Mouse (Mus musculus): Measurements from ENCODE around the gene Hscb. TPM values are rescaled to one million over a fixed set of nuclear protein-coding genes. Genes with fewer than 3 reads are reported as not detected.
A peak's percentile ranks its signal among the peaks of the same experiment; 100 is the strongest.

Hscb gene
- polyA plus RNA-seq, 1 experiment from 2014 or later: 28.7 TPM

DNA sequence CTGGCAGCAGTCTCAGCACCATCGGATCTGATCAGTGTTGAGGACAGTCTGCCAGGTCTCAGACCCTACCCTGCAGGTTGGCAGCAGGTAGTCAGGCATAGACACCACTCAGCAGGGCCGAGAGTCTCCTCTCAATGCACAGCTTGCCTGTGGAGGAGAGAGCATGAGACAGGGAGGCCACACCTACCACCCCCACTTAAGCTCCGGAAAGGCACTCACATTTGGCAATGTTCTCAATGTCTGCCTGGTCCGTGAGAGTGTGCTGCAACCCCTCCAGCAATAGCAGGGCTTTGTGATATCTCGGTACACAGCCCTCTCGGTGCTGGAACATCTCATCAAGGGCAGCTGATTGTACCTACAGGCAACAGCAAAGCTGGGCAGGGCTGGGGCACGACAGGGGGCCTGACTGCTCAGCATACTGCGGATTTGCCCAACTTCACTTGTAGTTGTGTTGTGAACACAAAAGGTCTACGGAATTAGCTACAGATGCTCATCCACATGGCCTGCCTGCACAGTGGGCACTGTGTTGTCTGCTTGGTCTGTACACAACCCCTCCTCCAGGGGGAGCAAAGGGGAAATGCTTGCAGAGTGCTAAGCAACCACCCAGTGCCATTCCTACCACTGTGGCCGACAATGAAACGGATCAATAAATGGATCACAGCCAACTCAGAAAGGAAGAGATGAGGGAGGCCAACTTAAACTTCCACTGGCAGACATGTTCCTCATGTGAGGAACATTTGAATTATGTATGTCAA is 53.3 kb downstream of the Hscb start:
- Histone ChIP-seq H3K4me2 (ENCODE audit: low read depth, low read length) (no peak overlapping the region), H3K4me3 (ENCODE audit: low read depth, low read length) (no peak overlapping the region), H3K9ac (replicated peaks; ENCODE audit: low read length) (no peak overlapping the region), H3K9me3 (replicated peaks; ENCODE audit: control insufficient read depth, low read length) (no peaks in the 10 kb centered on the region), H3K36me3 (replicated peaks; ENCODE audit: control insufficient read depth, insufficient read depth, low read depth, low read length) (peaks cover 15% of the 10 kb centered on the region), H3K27me3 (ENCODE audit: control insufficient read depth, insufficient read depth, low read length) (no peaks in the 10 kb centered on the region), H3K4me1 (ENCODE audit: control insufficient read depth, insufficient read depth, low read length) (no peaks in the 10 kb centered on the region), H3K27ac (replicated peaks; ENCODE audit: low read depth, low read length) (no peak overlapping the region)
- WGBS: 83% methylated on average over 11 of the region's 11 CpGs
- DNase-seq (ENCODE audit: low spot score) (no peak), ATAC-seq (replicated peaks; ENCODE audit: insufficient number of reproducible peaks, low FRiP score, low TSS enrichment, low read depth) (no peak)

DNA sequence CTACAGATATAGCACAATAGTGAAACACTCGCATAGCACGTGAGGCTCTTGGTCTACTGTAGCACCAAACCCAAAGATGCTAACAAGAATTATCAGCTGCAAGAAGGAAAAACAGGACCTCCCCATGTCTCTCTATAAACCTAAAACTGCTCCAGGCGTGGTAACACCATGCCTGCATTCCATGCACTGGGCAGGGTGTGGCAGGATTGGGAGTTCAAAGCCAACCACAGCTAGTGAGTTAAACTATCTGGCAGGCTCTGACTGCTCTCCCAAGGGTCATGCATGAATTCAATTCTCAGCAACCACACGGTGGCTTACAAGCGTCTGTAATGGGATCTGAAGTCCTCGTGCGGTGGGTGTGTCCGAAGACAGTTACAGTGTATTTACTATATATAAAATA is 56.4 kb downstream of the Hscb start:
- ATAC-seq (replicated peaks; ENCODE audit: insufficient number of reproducible peaks, low FRiP score, low TSS enrichment, low read depth) (no peak), DNase-seq (ENCODE audit: low spot score) (no peak)
- Histone ChIP-seq H3K4me3 (ENCODE audit: low read depth, low read length) (no peak overlapping the region), H3K9me3 (replicated peaks; ENCODE audit: control insufficient read depth, low read length) (no peaks in the 10 kb centered on the region), H3K27me3 (ENCODE audit: control insufficient read depth, insufficient read depth, low read length) (no peaks in the 10 kb centered on the region), H3K4me1 (ENCODE audit: control insufficient read depth, insufficient read depth, low read length) (no peaks in the 10 kb centered on the region), H3K36me3 (replicated peaks; ENCODE audit: control insufficient read depth, insufficient read depth, low read depth, low read length) (peaks cover 10% of the 10 kb centered on the region), H3K27ac (replicated peaks; ENCODE audit: low read depth, low read length) (no peak overlapping the region), H3K4me2 (ENCODE audit: low read depth, low read length) (no peak overlapping the region), H3K9ac (replicated peaks; ENCODE audit: low read length) (no peak overlapping the region)
- WGBS: 80% methylated on average over 8 of the region's 8 CpGs

DNA sequence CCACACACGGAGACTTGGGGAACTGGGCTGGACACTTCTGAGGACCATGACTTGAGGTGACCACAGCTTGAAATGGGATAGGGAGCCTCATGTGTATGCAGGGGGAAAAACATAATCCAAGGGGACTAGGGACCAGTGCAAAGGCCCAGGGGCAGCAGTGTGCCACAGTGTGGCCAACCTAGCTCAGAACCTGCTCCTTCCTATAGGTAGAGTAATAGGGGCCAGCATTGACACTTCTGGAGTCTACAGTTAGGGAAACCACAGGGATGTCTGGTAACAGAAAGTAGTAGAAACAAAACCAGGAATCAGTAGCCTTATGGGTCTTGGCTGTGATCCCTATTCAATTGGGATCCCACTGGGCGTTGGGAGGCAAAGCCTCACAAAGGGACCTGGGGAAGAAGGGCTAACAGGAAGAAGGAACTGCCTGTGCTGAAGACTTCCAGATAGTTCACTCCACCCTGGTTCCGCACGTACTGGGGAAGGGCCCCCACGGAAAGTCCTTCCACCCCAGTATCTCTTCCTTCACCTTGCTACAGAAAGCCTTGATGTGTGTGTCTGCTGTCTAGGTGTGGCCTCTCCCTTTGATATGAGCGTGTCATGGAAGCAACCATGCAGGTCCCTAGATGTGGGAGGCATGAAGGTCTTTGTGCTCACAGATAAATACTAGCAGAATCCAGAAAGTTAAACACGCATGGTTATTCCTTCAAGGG is 57.9 kb downstream of the Hscb start:
- Histone ChIP-seq H3K36me3 (replicated peaks; ENCODE audit: control insufficient read depth, insufficient read depth, low read depth, low read length) (peaks cover 10% of the 10 kb centered on the region), H3K4me2 (ENCODE audit: low read depth, low read length) (no peak overlapping the region), H3K4me1 (ENCODE audit: control insufficient read depth, insufficient read depth, low read length) (no peaks in the 10 kb centered on the region), H3K9ac (replicated peaks; ENCODE audit: low read length) (no peak overlapping the region), H3K4me3 (ENCODE audit: low read depth, low read length) (no peak overlapping the region), H3K27me3 (ENCODE audit: control insufficient read depth, insufficient read depth, low read length) (no peaks in the 10 kb centered on the region), H3K27ac (replicated peaks; ENCODE audit: low read depth, low read length) (no peak overlapping the region), H3K9me3 (replicated peaks; ENCODE audit: control insufficient read depth, low read length) (no peaks in the 10 kb centered on the region)
- DNase-seq (ENCODE audit: low spot score) (no peak), ATAC-seq (replicated peaks; ENCODE audit: insufficient number of reproducible peaks, low FRiP score, low TSS enrichment, low read depth) (no peak)
- WGBS: 74% methylated on average over 7 of the region's 7 CpGs

DNA sequence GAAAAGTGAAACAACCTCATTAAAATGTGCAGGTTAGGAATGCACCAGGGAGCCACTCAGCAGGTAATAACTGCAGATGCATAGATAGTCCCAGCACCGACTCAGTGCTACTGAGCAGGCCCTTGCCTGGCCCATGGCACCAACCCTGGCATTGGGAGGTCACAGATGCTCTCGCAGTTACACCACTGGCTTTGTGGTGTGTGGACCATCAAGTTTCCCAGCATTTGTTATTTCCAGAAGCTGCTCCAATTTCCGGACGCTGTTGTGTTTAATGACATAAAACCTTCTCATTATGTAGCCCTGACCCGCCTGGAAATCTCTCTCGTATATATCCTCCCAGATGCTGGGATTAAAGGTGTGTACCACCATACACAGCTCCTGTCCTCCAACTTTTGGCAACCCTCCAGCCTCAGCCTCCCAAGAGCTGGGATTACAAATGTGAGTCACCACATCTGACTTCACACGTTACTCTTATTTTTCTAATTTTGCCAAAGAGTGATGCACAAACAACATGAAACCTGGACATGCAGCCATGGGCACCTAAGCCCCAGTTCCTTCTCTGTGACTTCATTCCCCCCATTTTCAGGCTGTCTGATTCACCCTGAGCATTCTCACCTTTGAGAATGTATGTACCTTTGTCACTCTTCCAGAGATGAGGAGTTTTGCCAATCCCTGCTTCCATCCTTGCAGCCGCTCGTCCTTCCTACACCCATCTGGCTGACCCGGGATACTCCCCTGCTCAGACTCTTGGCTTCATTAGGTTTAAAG is 58.6 kb downstream of the Hscb start:
- peak overlapping the region; percentile 89 for H3K4me2 ChIP-seq (ENCODE audit: low read depth, low read length)
- peak overlapping the region; percentile 86 for H3K4me3 ChIP-seq (ENCODE audit: low read depth, low read length)
- H3K36me3 ChIP-seq (replicated peaks; ENCODE audit: control insufficient read depth, insufficient read depth, low read depth, low read length): peaks cover 5% of the 10 kb centered on the region
- no peaks in the 10 kb centered on the region for H3K4me1 ChIP-seq (ENCODE audit: control insufficient read depth, insufficient read depth, low read length)
- no peaks in the 10 kb centered on the region for H3K9me3 ChIP-seq (replicated peaks; ENCODE audit: control insufficient read depth, low read length)
- DNase-seq (ENCODE audit: low spot score) (no peak), ATAC-seq (replicated peaks; ENCODE audit: insufficient number of reproducible peaks, low FRiP score, low TSS enrichment, low read depth) (peak; percentile 58; the same call in 1 of the 2 replicates)
- H3K27ac ChIP-seq (replicated peaks; ENCODE audit: low read depth, low read length): no peak overlapping the region
- peak overlapping the region; percentile 85 for H3K9ac ChIP-seq (replicated peaks; ENCODE audit: low read length)
- WGBS: 59% methylated on average over 10 of the region's 10 CpGs
- no peaks in the 10 kb centered on the region for H3K27me3 ChIP-seq (ENCODE audit: control insufficient read depth, insufficient read depth, low read length)

GRCm38 (mm10) chr5:110779998-110780760 is 59.4 kb downstream of the Hscb start, which contains the start of gene Pus1:
Gene Pus1 (minus strand): TSS chr5:110780659.
- H3K9me3 ChIP-seq (replicated peaks; ENCODE audit: control insufficient read depth, low read length): no peaks in the 10 kb centered on the region
- peak within 1 kb of the TSS; percentile 85 for H3K9ac ChIP-seq (replicated peaks; ENCODE audit: low read length)
- H3K27me3 ChIP-seq (ENCODE audit: control insufficient read depth, insufficient read depth, low read length): no peaks in the 10 kb centered on the region
- under 1% methylated on average over 57 of the region's 57 CpGs for WGBS
- H3K4me1 ChIP-seq (ENCODE audit: control insufficient read depth, insufficient read depth, low read length): no peaks in the 10 kb centered on the region
- peak; percentile 95 for DNase-seq (ENCODE audit: low spot score)
- H3K36me3 ChIP-seq (replicated peaks; ENCODE audit: control insufficient read depth, insufficient read depth, low read depth, low read length): no peaks in the 10 kb centered on the region; the same call in 1 of the 2 replicates
- H3K4me3 ChIP-seq (ENCODE audit: low read depth, low read length): peak within 1 kb of the TSS; percentile 86
- H3K27ac ChIP-seq (replicated peaks; ENCODE audit: low read depth, low read length): no peak within 1 kb of the TSS
- H3K4me2 ChIP-seq (ENCODE audit: low read depth, low read length): peak within 1 kb of the TSS; percentile 89
- ATAC-seq (replicated peaks; ENCODE audit: insufficient number of reproducible peaks, low FRiP score, low TSS enrichment, low read depth): peak; percentile 77

GRCm38 (mm10) chr5:110779276-110779997 is 60.1 kb downstream of the Hscb start:
- WGBS: 20% methylated on average over 15 of the region's 15 CpGs
- no peak for DNase-seq (ENCODE audit: low spot score)
- Histone ChIP-seq H3K9me3 (replicated peaks; ENCODE audit: control insufficient read depth, low read length) (no peaks in the 10 kb centered on the region), H3K4me1 (ENCODE audit: control insufficient read depth, insufficient read depth, low read length) (no peaks in the 10 kb centered on the region), H3K36me3 (replicated peaks; ENCODE audit: control insufficient read depth, insufficient read depth, low read depth, low read length) (no peaks in the 10 kb centered on the region; the same call in 1 of the 2 replicates), H3K4me3 (ENCODE audit: low read depth, low read length) (peak overlapping the region; percentile 86), H3K9ac (replicated peaks; ENCODE audit: low read length) (peak overlapping the region; percentile 85), H3K27ac (replicated peaks; ENCODE audit: low read depth, low read length) (no peak overlapping the region), H3K27me3 (ENCODE audit: control insufficient read depth, insufficient read depth, low read length) (no peaks in the 10 kb centered on the region), H3K4me2 (ENCODE audit: low read depth, low read length) (peak overlapping the region; percentile 89)
- no peak for ATAC-seq (replicated peaks; ENCODE audit: insufficient number of reproducible peaks, low FRiP score, low TSS enrichment, low read depth)
